In genomic region chr17:86215771-86216170, GRCm38 (mm10) we compare ENCODE assay signal across 9 mouse cellular contexts. TPM values are rescaled to one million over a fixed set of nuclear protein-coding genes. Genes with fewer than 3 reads are reported as not detected.
DNase-seq lines count a peak whose midpoint lies in the region; ATAC-seq lines count a peak whose summit lies in the region.
"Had no signal": no experiment of that assay in that cellular context is flagged by ENCODE, and none has a peak within 500 bp of the region (broad histone marks: within the 10 kb centered on the region; RNA-seq: fewer than 3 reads in every experiment).

No protein-coding gene starts in this region.

- no peak for ATAC-seq in kidney, embryonic 16.5 days (ENCODE audit: low FRiP score, low TSS enrichment)
- peak; percentile 90 for ATAC-seq in activated CD4-positive, CD25-positive, alpha-beta regulatory T cell, adult 4 months
- peak; percentile 77 for ATAC-seq in neutrophil, adult 5-6 weeks (ENCODE audit: extremely low read depth, insufficient number of reproducible peaks, low FRiP score, poor library complexity, severe bottlenecking)
- ATAC-seq in hindbrain, embryonic 12.5 days (ENCODE audit: low FRiP score) = no peak

- H3K9me3 ChIP-seq in kidney, embryonic 16.5 days (ENCODE audit: low read length) = 0 out of 2 replicates have a peak, but pooled peaks cover 2% of the 10 kb centered on the region
- H3K9me3 ChIP-seq in hindbrain, embryonic 12.5 days (replicated peaks) = no peaks in the 10 kb centered on the region
- H3K9me3 ChIP-seq: hindbrain, embryonic 15.5 days had no signal

- H3K36me3 ChIP-seq in kidney, embryonic 16.5 days (ENCODE audit: insufficient read depth, low read length) = no peaks in the 10 kb centered on the region
- no peaks in the 10 kb centered on the region for H3K36me3 ChIP-seq in hindbrain, embryonic 12.5 days
- H3K36me3 ChIP-seq: hindbrain, embryonic 15.5 days had no signal

- no peak overlapping the region for H3K27ac ChIP-seq in kidney, embryonic 16.5 days (ENCODE audit: low read length)
- no peak overlapping the region for H3K27ac ChIP-seq in hindbrain, embryonic 12.5 days
- H3K27ac ChIP-seq: hindbrain, embryonic 15.5 days had no signal

- H3K4me1 ChIP-seq in kidney, embryonic 16.5 days (ENCODE audit: insufficient read depth, low read length) = 0 out of 2 replicates have a peak, but pooled peaks cover 4% of the 10 kb centered on the region
- no peaks in the 10 kb centered on the region for H3K4me1 ChIP-seq in hindbrain, embryonic 12.5 days

- no peak overlapping the region for H3K4me3 ChIP-seq in kidney, embryonic 16.5 days (ENCODE audit: low read length)
- no peak overlapping the region for H3K4me3 ChIP-seq in hindbrain, embryonic 12.5 days
- H3K4me3 ChIP-seq: hindbrain, embryonic 15.5 days had no signal

- no peak overlapping the region for H3K4me2 ChIP-seq in kidney, embryonic 16.5 days (replicated peaks; ENCODE audit: low read depth, low read length)
- H3K4me2 ChIP-seq in hindbrain, embryonic 12.5 days (replicated peaks) = no peak overlapping the region
- H3K4me2 ChIP-seq: hindbrain, embryonic 15.5 days had no signal

- H3K9ac ChIP-seq in kidney, embryonic 16.5 days (replicated peaks; ENCODE audit: low read length) = no peak overlapping the region
- H3K9ac ChIP-seq in hindbrain, embryonic 12.5 days = no peak overlapping the region
- H3K9ac ChIP-seq: hindbrain, embryonic 15.5 days had no signal

- H3K27me3 ChIP-seq in kidney, embryonic 16.5 days (ENCODE audit: insufficient read depth, low read length) = no peaks in the 10 kb centered on the region
- no peaks in the 10 kb centered on the region for H3K27me3 ChIP-seq in hindbrain, embryonic 12.5 days
- H3K27me3 ChIP-seq: hindbrain, embryonic 15.5 days had no signal

- WGBS in kidney, embryonic 16.5 days = 82% methylated on average over 7 of the region's 7 CpGs
- WGBS in hindbrain, embryonic 12.5 days = 84% methylated on average over 7 of the region's 7 CpGs

- DNase-seq in kidney, adult 18-20 months = peak; percentile 78
- DNase-seq in kidney, postnatal 14 days = peak; percentile 75
- DNase-seq in left cerebral cortex, adult 9 months (ENCODE audit: low spot score in 2 of 2) = no peak
- DNase-seq in right cerebral cortex, postnatal 14 days = no peak

RNA-seq across cellular contexts. Expression of gene Prkce, which starts 48.2 kb away (rescaled TPM):
- polyA plus RNA-seq in kidney, embryonic 16.5 days (2015; fragmentation: Nextera tagmentation; extraction: Ambion mirVana) = 5.5 and 5.9 TPM in 2 replicates
- polyA plus RNA-seq in activated CD4-positive, CD25-positive, alpha-beta regulatory T cell, adult 4 months (2017; shearing (Covaris generic)) = 1 to 10 TPM; 2.1 to 2.9 TPM
- 32.1 and 42.5 TPM in 2 replicates for total RNA-seq in neutrophil, adult 5-6 weeks (2017)
- 11.0 and 12.0 TPM in 2 replicates for polyA plus RNA-seq in hindbrain, embryonic 12.5 days (2016; fragmentation: Nextera tagmentation; extraction: Ambion mirVana)

Comparison
In these comparisons a context has a peak if more than half of its experiments do, and no peak if none do; other contexts are left out.
1. DNase-seq: peak in kidney, adult 18-20 months (single experiment) and kidney, postnatal 14 days (single experiment); none in left cerebral cortex, adult 9 months (0 of 2) and right cerebral cortex, postnatal 14 days (single experiment).
2. ATAC-seq: peak in activated CD4-positive, CD25-positive, alpha-beta regulatory T cell, adult 4 months (single experiment) and neutrophil, adult 5-6 weeks (single experiment); none in kidney, embryonic 16.5 days (single experiment) and hindbrain, embryonic 12.5 days (single experiment).